Mouse (Mus musculus) Muller cell, postnatal 12 days (primary cell): Measurements from ENCODE around the gene Tgm2.

ENCODE experiments used
- DNase-seq: peaks from one replicate; pipeline ENCODE4 v3.0.0-alpha.2; 2015; ENCODE audit errors: inconsistent ontology term

Tgm2 gene

DNA sequence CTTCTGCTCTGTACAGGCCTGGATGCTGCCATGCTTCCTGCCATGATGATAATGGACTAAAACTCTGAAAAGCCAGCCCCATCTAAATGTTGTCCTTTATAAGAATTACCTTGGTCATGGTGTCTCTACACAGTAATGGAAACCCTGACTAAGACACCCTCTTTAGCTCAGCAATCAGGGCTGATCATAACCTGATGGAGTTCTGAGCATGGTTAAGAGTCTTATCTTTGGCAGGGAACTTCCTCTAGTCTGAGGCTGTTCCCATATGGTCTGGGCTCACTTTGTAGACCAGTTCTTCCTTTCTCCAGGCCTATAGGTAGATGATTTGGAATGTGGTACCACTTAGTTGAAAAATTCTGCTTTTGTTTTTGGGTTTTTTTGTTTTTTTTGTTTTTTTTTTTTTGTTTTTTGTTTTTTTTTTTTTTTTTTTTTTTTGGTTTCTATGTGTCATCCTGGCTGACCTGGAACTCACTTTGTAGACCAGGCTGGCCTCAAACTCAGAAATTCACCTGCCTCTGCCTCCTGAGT is 77.7 kb downstream of the Tgm2 start:
- DNase-seq, result no peak

DNA sequence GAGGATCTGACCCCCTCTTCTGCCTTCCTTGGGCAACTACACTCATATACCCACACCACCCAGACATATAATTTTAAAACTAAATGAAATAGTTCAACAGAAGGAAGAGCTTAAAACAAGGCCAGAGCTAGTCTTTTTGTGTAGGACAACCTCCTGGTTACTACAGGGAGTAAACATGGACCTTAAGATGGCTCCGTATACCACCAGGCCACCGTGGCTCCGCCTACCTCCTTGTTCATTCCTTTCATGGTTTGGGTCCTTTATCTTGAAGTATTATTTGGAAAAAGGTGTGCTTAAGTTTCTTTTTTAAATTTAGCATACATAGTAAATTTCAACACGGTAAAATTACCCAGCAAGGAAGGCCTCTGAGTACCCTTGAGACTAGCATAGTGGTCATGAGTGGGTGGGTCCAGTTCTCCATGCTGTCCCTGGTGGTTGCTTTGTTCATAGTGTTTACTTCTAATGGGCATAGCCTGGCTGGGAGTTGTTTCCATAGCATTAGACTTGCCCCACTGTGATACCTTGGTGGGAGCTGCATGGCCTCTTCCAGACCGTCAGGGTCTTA is 78.9 kb downstream of the Tgm2 start:
- DNase-seq, result no peak

DNA sequence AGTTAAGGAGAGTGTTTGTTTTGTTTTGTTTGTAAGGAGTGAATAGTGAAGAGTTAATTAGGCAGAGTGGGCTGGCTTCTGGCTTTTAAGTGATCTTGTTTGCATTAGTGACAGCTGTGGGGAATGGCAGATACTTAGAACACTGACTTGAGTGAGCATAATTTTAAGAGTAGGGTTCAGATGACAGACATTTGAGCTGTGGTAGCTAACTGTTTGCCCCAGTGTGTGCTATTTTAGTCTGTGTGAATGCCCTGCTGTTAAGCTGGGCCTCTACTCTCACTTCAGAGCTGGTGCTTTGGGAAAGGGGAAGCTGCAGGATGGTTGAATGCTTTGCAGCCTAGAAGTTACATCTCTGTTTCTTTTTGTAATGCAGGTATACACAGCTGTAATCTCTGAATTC is 79.8 kb downstream of the Tgm2 start:
- no peak for DNase-seq
